Mouse (Mus musculus) spleen, postnatal 36 days (tissue): Measurements from ENCODE around the gene Sys1.

Experiments
- DNase-seq, 2 experiments: peaks; one replicate each; pipeline ENCODE4 v3.0.0; 2022; ENCODE audit warnings: low spot score in 2 of 2, mixed read lengths in 1 of 2

The Sys1 gene

GRCm38 (mm10) chr2:164497691-164498268 is 41.0 kb downstream of the Sys1 start:
- no peak for DNase-seq

GRCm38 (mm10) chr2:164499317-164499716 is 42.6 kb downstream of the Sys1 start:
- no peak for DNase-seq

GRCm38 (mm10) chr2:164500511-164500910 is 43.7 kb downstream of the Sys1 start:
- DNase-seq, result no peak

- no peak for DNase-seq
These were observed 48.2 kb downstream of the Sys1 start for GRCm38 (mm10) chr2:164504919-164505318.

- DNase-seq, result no peak
These were observed 49.0 kb downstream of the Sys1 start for GRCm38 (mm10) chr2:164505619-164506347.

- DNase-seq, result no peak
These were observed 51.0 kb downstream of the Sys1 start for GRCm38 (mm10) chr2:164507811-164508210.

- DNase-seq, result no peak
These were observed 53.9 kb downstream of the Sys1 start for GRCm38 (mm10) chr2:164510621-164511190.

- DNase-seq, result no peak
These were observed 55.6 kb downstream of the Sys1 start for GRCm38 (mm10) chr2:164512121-164512909.

GRCm38 (mm10) chr2:164513389-164513788 is 56.6 kb downstream of the Sys1 start:
- DNase-seq, result no peak

GRCm38 (mm10) chr2:164514916-164515315 is 58.2 kb downstream of the Sys1 start:
- no peak for DNase-seq

- no peak for DNase-seq
These were observed 59.1 kb downstream of the Sys1 start for GRCm38 (mm10) chr2:164515897-164516296.

GRCm38 (mm10) chr2:164516592-164516991 is 59.8 kb downstream of the Sys1 start:
- no peak for DNase-seq

- peak; percentile 57 to 59 for DNase-seq
These were observed 60.9 kb downstream of the Sys1 start for GRCm38 (mm10) chr2:164517485-164518221.

- DNase-seq, result no peak
These were observed 61.8 kb downstream of the Sys1 start for GRCm38 (mm10) chr2:164518266-164519170.

GRCm38 (mm10) chr2:164519171-164519526 is 62.4 kb downstream of the Sys1 start:
- no peak for DNase-seq

- DNase-seq, result peak; percentile 71
These were observed 64.0 kb downstream of the Sys1 start for GRCm38 (mm10) chr2:164520782-164521181.

GRCm38 (mm10) chr2:164521841-164522240 is 65.1 kb downstream of the Sys1 start:
- DNase-seq, result peak; percentile 81 to 89

- peak in 1 of 2 experiments; percentile 18 for DNase-seq
These were observed 65.5 kb downstream of the Sys1 start for GRCm38 (mm10) chr2:164522280-164522679.

GRCm38 (mm10) chr2:164523301-164523773 is 66.6 kb downstream of the Sys1 start:
- no peak for DNase-seq

GRCm38 (mm10) chr2:164528557-164528956 is 71.8 kb downstream of the Sys1 start:
- DNase-seq, result no peak
